Mouse (Mus musculus): ENCODE measurements around the gene Cacng4. TPM values are rescaled to one million over a fixed set of nuclear protein-coding genes. Genes with fewer than 3 reads are reported as not detected.
A peak's percentile ranks its signal among the peaks of the same experiment; 100 is the strongest.

Gene Cacng4
- polyA plus RNA-seq, 1 experiment from 2014 or later, result 58.2 TPM

- Histone ChIP-seq H3K27me3 (ENCODE audit: control insufficient read depth, insufficient read depth, low read length) (no peaks in the 10 kb centered on the region), H3K9me3 (ENCODE audit: control insufficient read depth, low read length) (no peaks in the 10 kb centered on the region), H3K4me1 (replicated peaks; ENCODE audit: control insufficient read depth, insufficient read depth, low read length) (peaks cover 59% of the 10 kb centered on the region), H3K9ac (no peak overlapping the region), H3K36me3 (replicated peaks; ENCODE audit: control insufficient read depth, insufficient read depth) (peaks cover 4% of the 10 kb centered on the region; the same call in 1 of the 2 replicates), H3K4me2 (replicated peaks) (no peak overlapping the region), H3K4me3 (replicated peaks; ENCODE audit: low read length) (no peak overlapping the region), H3K27ac (peak overlapping the region; percentile 63)
- peak; percentile 57 for DNase-seq (ENCODE audit: low spot score)
- WGBS, result 27% methylated on average over 10 of the region's 10 CpGs
- ATAC-seq (ENCODE audit: low FRiP score), result no peak
Observed at GRCm38 (mm10) chr11:107760001-107760400, 34.4 kb downstream of the Cacng4 start.

- ATAC-seq (ENCODE audit: low FRiP score) (no peak), DNase-seq (ENCODE audit: low spot score) (no peak)
- Histone ChIP-seq H3K9me3 (ENCODE audit: control insufficient read depth, low read length) (no peaks in the 10 kb centered on the region), H3K9ac (no peak overlapping the region), H3K27ac (peak overlapping the region; percentile 63), H3K4me1 (replicated peaks; ENCODE audit: control insufficient read depth, insufficient read depth, low read length) (peaks cover 54% of the 10 kb centered on the region), H3K27me3 (ENCODE audit: control insufficient read depth, insufficient read depth, low read length) (no peaks in the 10 kb centered on the region), H3K36me3 (replicated peaks; ENCODE audit: control insufficient read depth, insufficient read depth) (peaks cover 4% of the 10 kb centered on the region; the same call in 1 of the 2 replicates), H3K4me2 (replicated peaks) (no peak overlapping the region), H3K4me3 (replicated peaks; ENCODE audit: low read length) (no peak overlapping the region)
- 69% methylated on average over 9 of the region's 9 CpGs for WGBS
Observed at GRCm38 (mm10) chr11:107759516-107759915, 34.8 kb downstream of the Cacng4 start.

DNA sequence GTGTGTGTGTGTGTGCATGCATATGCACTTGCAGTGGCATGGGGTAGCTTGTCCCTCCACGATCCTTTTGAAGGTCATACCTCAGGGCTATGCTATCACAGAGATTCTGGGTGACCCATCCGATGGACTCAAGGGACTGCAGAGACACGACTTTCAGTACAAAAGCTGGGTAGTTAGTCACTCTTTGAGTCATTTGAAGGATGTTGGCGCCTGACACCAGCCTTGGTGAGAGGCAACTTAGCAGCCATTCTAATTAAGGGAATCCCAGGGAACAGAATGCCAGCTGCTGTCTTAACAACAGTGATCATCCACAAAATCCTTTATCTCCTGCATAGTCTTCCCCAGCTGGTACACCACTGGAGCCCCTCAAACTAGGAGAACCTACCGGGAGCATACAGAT, 45.2 kb downstream of the Cacng4 start:
- 62% methylated on average over 5 of the region's 5 CpGs for WGBS
- no peaks in the 10 kb centered on the region for H3K27me3 ChIP-seq (ENCODE audit: control insufficient read depth, insufficient read depth, low read length)
- DNase-seq (ENCODE audit: low spot score) (no peak), ATAC-seq (ENCODE audit: low FRiP score) (no peak)
- H3K36me3 ChIP-seq (replicated peaks; ENCODE audit: control insufficient read depth, insufficient read depth), result peaks cover 3% of the 10 kb centered on the region; the same call in 1 of the 2 replicates
- no peak overlapping the region for H3K9ac ChIP-seq
- no peak overlapping the region for H3K4me3 ChIP-seq (replicated peaks; ENCODE audit: low read length)
- no peak overlapping the region for H3K27ac ChIP-seq
- H3K4me1 ChIP-seq (replicated peaks; ENCODE audit: control insufficient read depth, insufficient read depth, low read length), result peaks cover 4% of the 10 kb centered on the region; the same call in 1 of the 2 replicates
- no peak overlapping the region for H3K4me2 ChIP-seq (replicated peaks)
- H3K9me3 ChIP-seq (ENCODE audit: control insufficient read depth, low read length), result no peaks in the 10 kb centered on the region

GRCm38 (mm10) chr11:107748243-107749035, 45.9 kb downstream of the Cacng4 start:
- WGBS, result 78% methylated on average over 5 of the region's 5 CpGs
- DNase-seq (ENCODE audit: low spot score) (no peak), ATAC-seq (ENCODE audit: low FRiP score) (no peak)
- Histone ChIP-seq H3K27ac (no peak overlapping the region), H3K4me3 (replicated peaks; ENCODE audit: low read length) (no peak overlapping the region), H3K36me3 (replicated peaks; ENCODE audit: control insufficient read depth, insufficient read depth) (peaks cover 3% of the 10 kb centered on the region; the same call in 1 of the 2 replicates), H3K27me3 (ENCODE audit: control insufficient read depth, insufficient read depth, low read length) (no peaks in the 10 kb centered on the region), H3K9me3 (ENCODE audit: control insufficient read depth, low read length) (no peaks in the 10 kb centered on the region), H3K9ac (no peak overlapping the region), H3K4me2 (replicated peaks) (no peak overlapping the region), H3K4me1 (replicated peaks; ENCODE audit: control insufficient read depth, insufficient read depth, low read length) (peaks cover 9% of the 10 kb centered on the region; the same call in 1 of the 2 replicates)

GRCm38 (mm10) chr11:107743100-107743499, 51.3 kb downstream of the Cacng4 start:
- 38% methylated on average over 3 of the region's 3 CpGs for WGBS
- no peak overlapping the region for H3K27ac ChIP-seq
- 0 out of 2 replicates have a peak, but pooled peaks have one; percentile 16 for ATAC-seq (ENCODE audit: low FRiP score)
- H3K4me3 ChIP-seq (replicated peaks; ENCODE audit: low read length), result no peak overlapping the region
- DNase-seq (ENCODE audit: low spot score), result peak; percentile 48
- no peak overlapping the region for H3K9ac ChIP-seq
- peaks cover 39% of the 10 kb centered on the region for H3K36me3 ChIP-seq (replicated peaks; ENCODE audit: control insufficient read depth, insufficient read depth)
- no peaks in the 10 kb centered on the region for H3K9me3 ChIP-seq (ENCODE audit: control insufficient read depth, low read length)
- peaks cover 11% of the 10 kb centered on the region; the same call in 1 of the 2 replicates for H3K4me1 ChIP-seq (replicated peaks; ENCODE audit: control insufficient read depth, insufficient read depth, low read length)
- no peak overlapping the region for H3K4me2 ChIP-seq (replicated peaks)
- no peaks in the 10 kb centered on the region for H3K27me3 ChIP-seq (ENCODE audit: control insufficient read depth, insufficient read depth, low read length)

DNA sequence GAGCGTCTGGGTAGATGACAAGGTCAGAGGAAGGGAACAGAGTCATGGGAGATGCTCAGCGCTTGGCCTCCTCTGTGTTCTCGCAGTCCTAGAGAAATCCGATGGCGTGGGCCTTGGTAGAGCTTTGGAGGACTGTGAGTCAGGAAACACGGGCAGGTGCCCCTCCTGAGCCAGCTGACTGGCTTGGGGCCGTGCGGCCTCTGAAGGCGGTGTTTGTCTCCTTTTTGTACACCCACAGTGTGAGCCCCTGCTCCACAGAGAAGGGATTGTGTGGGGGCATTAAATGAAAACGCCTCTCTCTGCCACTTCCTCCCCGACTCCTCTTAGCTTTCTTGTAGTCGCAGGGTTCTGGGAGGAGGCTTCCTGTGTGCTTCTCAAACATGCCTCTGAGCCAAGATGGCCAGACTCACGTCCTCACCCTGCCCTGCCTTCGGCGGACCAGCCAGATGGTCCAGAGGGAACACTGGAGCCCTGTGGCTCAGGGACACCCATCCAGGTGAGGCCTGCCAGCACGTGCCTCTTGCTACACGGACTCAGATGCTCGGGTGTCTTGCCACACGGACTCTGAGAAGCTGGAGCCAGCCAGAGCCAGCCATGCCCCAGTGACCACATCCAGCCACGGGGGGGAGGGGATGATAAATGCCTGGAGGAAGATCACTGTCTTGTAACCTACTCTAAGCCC, 55.8 kb downstream of the Cacng4 start:
- Histone ChIP-seq H3K4me2 (replicated peaks) (no peak overlapping the region), H3K9ac (no peak overlapping the region), H3K4me1 (replicated peaks; ENCODE audit: control insufficient read depth, insufficient read depth, low read length) (peaks cover 7% of the 10 kb centered on the region; the same call in 1 of the 2 replicates), H3K36me3 (replicated peaks; ENCODE audit: control insufficient read depth, insufficient read depth) (peaks cover 83% of the 10 kb centered on the region), H3K9me3 (ENCODE audit: control insufficient read depth, low read length) (no peaks in the 10 kb centered on the region), H3K27ac (no peak overlapping the region), H3K27me3 (ENCODE audit: control insufficient read depth, insufficient read depth, low read length) (no peaks in the 10 kb centered on the region), H3K4me3 (replicated peaks; ENCODE audit: low read length) (no peak overlapping the region)
- ATAC-seq (ENCODE audit: low FRiP score), result no peak
- no peak for DNase-seq (ENCODE audit: low spot score)
- 84% methylated on average over 20 of the region's 20 CpGs for WGBS

DNA sequence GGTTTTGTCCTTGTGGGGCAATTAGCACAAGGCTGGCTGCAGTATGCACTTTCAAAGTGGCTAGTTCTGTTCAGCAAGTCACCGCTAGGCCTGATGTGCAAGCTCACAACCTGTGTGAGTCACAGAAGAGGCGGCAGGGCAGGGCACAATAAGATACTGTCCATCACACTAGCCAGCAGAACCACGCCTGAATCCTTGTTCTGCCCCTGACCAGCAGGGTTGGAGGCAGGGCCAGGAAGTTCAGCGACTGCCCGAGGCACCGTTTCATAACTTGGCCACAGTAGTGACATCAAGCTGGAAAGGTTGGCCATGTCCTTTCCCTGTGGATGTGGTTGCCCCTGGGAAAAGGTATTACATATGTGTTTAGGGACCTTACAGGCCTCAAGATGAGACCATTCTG, 56.5 kb downstream of the Cacng4 start:
- H3K4me1 ChIP-seq (replicated peaks; ENCODE audit: control insufficient read depth, insufficient read depth, low read length), result peaks cover 4% of the 10 kb centered on the region; the same call in 1 of the 2 replicates
- no peaks in the 10 kb centered on the region for H3K9me3 ChIP-seq (ENCODE audit: control insufficient read depth, low read length)
- H3K27ac ChIP-seq, result no peak overlapping the region
- DNase-seq (ENCODE audit: low spot score), result no peak
- H3K27me3 ChIP-seq (ENCODE audit: control insufficient read depth, insufficient read depth, low read length), result no peaks in the 10 kb centered on the region
- peaks cover 89% of the 10 kb centered on the region for H3K36me3 ChIP-seq (replicated peaks; ENCODE audit: control insufficient read depth, insufficient read depth)
- H3K4me2 ChIP-seq (replicated peaks), result no peak overlapping the region
- no peak overlapping the region for H3K9ac ChIP-seq
- WGBS, result 85% methylated on average over 6 of the region's 6 CpGs
- no peak for ATAC-seq (ENCODE audit: low FRiP score)
- H3K4me3 ChIP-seq (replicated peaks; ENCODE audit: low read length), result no peak overlapping the region

GRCm38 (mm10) chr11:107734133-107734532, 60.2 kb downstream of the Cacng4 start:
- no peak for ATAC-seq (ENCODE audit: low FRiP score)
- 87% methylated on average over 7 of the region's 7 CpGs for WGBS
- Histone ChIP-seq H3K27me3 (ENCODE audit: control insufficient read depth, insufficient read depth, low read length) (no peaks in the 10 kb centered on the region), H3K27ac (no peak overlapping the region), H3K4me1 (replicated peaks; ENCODE audit: control insufficient read depth, insufficient read depth, low read length) (no peaks in the 10 kb centered on the region), H3K9me3 (ENCODE audit: control insufficient read depth, low read length) (no peaks in the 10 kb centered on the region), H3K4me3 (replicated peaks; ENCODE audit: low read length) (no peak overlapping the region), H3K4me2 (replicated peaks) (no peak overlapping the region), H3K9ac (no peak overlapping the region), H3K36me3 (replicated peaks; ENCODE audit: control insufficient read depth, insufficient read depth) (peaks cover 71% of the 10 kb centered on the region)
- no peak for DNase-seq (ENCODE audit: low spot score)

DNA sequence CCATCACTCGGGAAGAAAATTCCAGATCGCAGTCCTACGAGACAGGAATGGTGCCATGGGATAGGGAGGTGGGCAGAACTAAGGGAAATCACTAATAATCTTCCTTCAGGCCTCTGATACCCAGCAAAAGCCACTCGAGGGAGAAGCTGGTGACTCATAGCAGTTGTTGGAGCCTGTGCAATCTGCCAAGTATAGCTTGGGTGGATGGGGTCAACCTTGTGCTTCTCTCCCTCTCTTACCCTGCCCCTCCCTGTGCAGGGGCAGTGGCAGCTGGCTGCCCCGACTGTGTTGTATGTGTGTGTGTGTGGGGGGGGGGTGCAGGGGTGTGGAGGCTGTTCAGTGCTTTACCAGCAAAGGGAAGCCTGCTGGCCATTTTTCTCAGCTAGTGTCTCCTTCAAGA, 62.9 kb downstream of the Cacng4 start:
- Histone ChIP-seq H3K9ac (no peak overlapping the region), H3K9me3 (ENCODE audit: control insufficient read depth, low read length) (no peaks in the 10 kb centered on the region), H3K27ac (no peak overlapping the region), H3K4me1 (replicated peaks; ENCODE audit: control insufficient read depth, insufficient read depth, low read length) (no peaks in the 10 kb centered on the region), H3K4me2 (replicated peaks) (no peak overlapping the region), H3K27me3 (ENCODE audit: control insufficient read depth, insufficient read depth, low read length) (no peaks in the 10 kb centered on the region), H3K36me3 (replicated peaks; ENCODE audit: control insufficient read depth, insufficient read depth) (peaks cover 45% of the 10 kb centered on the region), H3K4me3 (replicated peaks; ENCODE audit: low read length) (no peak overlapping the region)
- ATAC-seq (ENCODE audit: low FRiP score) (no peak), DNase-seq (ENCODE audit: low spot score) (no peak)
- WGBS, result 91% methylated on average over 5 of the region's 5 CpGs

Measured in hindbrain, embryonic 14.5 days (tissue).